Mouse (Mus musculus): ENCODE data around the gene Nlrp4c. TPM values are rescaled to one million over a fixed set of nuclear protein-coding genes. Genes with fewer than 3 reads are reported as not detected.

Nlrp4c gene
- total and polyA plus RNA-seq, 3 experiments: not detected

DNA sequence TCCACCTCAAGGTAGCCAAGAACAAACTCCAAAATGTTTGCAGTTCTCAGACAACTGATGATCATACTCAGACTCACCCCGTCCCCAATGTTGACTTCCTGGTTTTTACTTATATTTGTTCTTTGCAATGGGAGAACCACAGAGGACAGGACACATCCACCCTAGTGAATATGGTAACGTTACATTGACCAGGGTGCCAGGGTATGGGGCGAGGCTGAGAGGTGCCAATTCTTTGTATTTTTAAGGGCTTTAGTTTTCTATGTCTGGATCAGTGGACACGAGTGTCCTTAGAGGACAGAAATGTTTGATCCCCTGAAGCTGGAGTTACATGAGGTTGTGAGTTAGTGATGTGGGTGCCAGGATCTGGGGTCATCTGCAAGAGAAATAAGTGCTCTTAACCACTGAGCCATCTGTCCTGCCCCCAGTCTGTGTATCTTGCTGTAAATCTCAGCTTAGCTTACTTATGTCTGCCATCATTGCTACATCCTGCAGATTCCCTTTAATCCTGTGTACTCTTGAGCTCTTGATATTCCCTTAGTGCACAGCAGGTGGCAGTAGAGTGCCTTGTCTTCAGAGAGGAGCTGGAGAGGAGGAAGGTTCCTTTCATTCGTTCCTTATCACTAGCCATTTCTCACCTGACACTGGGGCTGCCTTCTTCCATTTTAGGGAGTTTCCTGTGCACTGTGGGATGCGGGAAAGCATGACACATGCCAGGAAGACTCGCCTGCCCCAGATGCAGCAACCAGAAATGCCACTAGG, 81.9 kb downstream of the Nlrp4c start:
- Histone ChIP-seq H3K4me3 (ENCODE audit: control insufficient read depth in 1 of 2, insufficient read depth in 1 of 2, low read depth in 2 of 2, low read length in 2 of 2) (no peak overlapping the region), H3K27me3 (ENCODE audit: control insufficient read depth in 1 of 2, insufficient read depth in 2 of 2, low read length in 2 of 2) (no peaks in the 10 kb centered on the region), H3K79me2 (ENCODE audit: control insufficient read depth, insufficient read depth, low read length, poor library complexity) (no peaks in the 10 kb centered on the region), H3K36me3 (ENCODE audit: control insufficient read depth in 1 of 2, insufficient read depth in 2 of 2, low read length in 2 of 2) (no peaks in the 10 kb centered on the region), H3K9me3 (replicated peaks; ENCODE audit: insufficient read depth, low read length) (no peaks in the 10 kb centered on the region), H3K9ac (ENCODE audit: control insufficient read depth, low read depth, low read length, poor library complexity, severe bottlenecking) (no peak overlapping the region), H3K27ac (ENCODE audit: control insufficient read depth, low read depth, low read length) (no peak overlapping the region), H3K4me1 (ENCODE audit: control insufficient read depth in 1 of 2, insufficient read depth in 2 of 2, low read length in 2 of 2) (no peaks in the 10 kb centered on the region)
- TF ChIP-seq MYB (IDR thresholded peaks at IDR 0.05; ENCODE audit: low read depth, low read length) (no peak), SIN3A (IDR thresholded peaks at IDR 0.05; ENCODE audit: low read length) (peak; percentile 60; the same call in 1 of the 2 replicates), CTCF (IDR thresholded peaks at IDR 0.05 in 2 of 3, conservative IDR thresholded peaks at IDR 0.05 in 1 of 3; ENCODE audit: control insufficient read depth in 1 of 3, insufficient read depth in 1 of 3, low read depth in 2 of 3, low read length in 3 of 3, poor library complexity in 1 of 3, severe bottlenecking in 1 of 3) (peak; percentile 66 to 97 (median 93)), GATA1 (IDR thresholded peaks at IDR 0.05; ENCODE audit: low read depth, low read length) (peak; percentile 53; the same call in 1 of the 2 replicates), ZC3H11A (IDR thresholded peaks at IDR 0.05; ENCODE audit: low read depth, low read length) (peak; percentile 92), POLR2AphosphoS2 (IDR thresholded peaks at IDR 0.05; ENCODE audit: low read length) (no peak), MYC (IDR thresholded peaks at IDR 0.05; ENCODE audit: low read depth, low read length) (no peak), EP300 (IDR thresholded peaks at IDR 0.05; ENCODE audit: low read depth in 1 of 2, low read length in 2 of 2) (no peak), RAD21 (IDR thresholded peaks at IDR 0.05; ENCODE audit: low read depth, low read length) (peak; percentile 93), SMC3 (IDR thresholded peaks at IDR 0.05; ENCODE audit: low read depth, low read length) (peak; percentile 99)
- DNase-seq (ENCODE audit: low read depth, low spot score): peak; percentile 87

DNA sequence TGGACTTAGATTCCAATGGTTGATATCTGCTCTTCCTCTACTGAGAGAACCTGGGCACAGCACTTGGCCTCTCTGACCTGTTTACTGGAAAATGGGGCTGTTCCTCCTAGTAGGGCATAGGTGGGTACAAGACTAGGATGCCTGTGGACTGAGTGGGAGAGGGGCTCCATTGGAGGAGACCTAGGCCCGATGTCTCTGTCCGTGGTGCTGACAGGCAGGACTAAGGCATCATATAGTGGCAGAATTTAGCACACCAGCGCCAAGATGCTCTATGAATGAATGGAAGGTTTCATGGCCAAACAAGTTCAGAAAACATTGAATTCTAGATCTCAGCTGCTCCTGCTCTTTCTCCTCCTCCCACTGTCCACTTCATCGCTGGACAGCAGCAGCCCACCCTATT, 85.4 kb downstream of the Nlrp4c start:
- TF ChIP-seq USF1 (IDR thresholded peaks at IDR 0.05; ENCODE audit: low read depth, low read length): no peak
- TF ChIP-seq MEF2A (IDR thresholded peaks at IDR 0.05; ENCODE audit: extremely low read depth, insufficient replicate concordance, low read depth, low read length, poor library complexity, severe bottlenecking): no peak
- TF ChIP-seq CHD1 (IDR thresholded peaks at IDR 0.05; ENCODE audit: low read depth, low read length): no peak
- TF ChIP-seq POLR2AphosphoS2 (IDR thresholded peaks at IDR 0.05; ENCODE audit: low read length): no peak
- TF ChIP-seq ZMIZ1 (IDR thresholded peaks at IDR 0.05; ENCODE audit: low read depth, low read length): no peak
- no peak for TF ChIP-seq UBTF (IDR thresholded peaks at IDR 0.05; ENCODE audit: borderline replicate concordance, insufficient read depth, low read depth, low read length)
- TF ChIP-seq GABPA (IDR thresholded peaks at IDR 0.05; ENCODE audit: low read depth, low read length): no peak
- TF ChIP-seq SIN3A (IDR thresholded peaks at IDR 0.05; ENCODE audit: low read length): no peak
- TF ChIP-seq TBP (IDR thresholded peaks at IDR 0.05; ENCODE audit: low read depth, low read length): no peak
- TF ChIP-seq TCF12 (IDR thresholded peaks at IDR 0.05; ENCODE audit: low read depth, low read length): no peak
- no peak for TF ChIP-seq ELF1 (IDR thresholded peaks at IDR 0.05; ENCODE audit: low read depth, low read length)
- TF ChIP-seq POLR2A (IDR thresholded peaks at IDR 0.05; ENCODE audit: control insufficient read depth in 1 of 2, insufficient read depth in 1 of 2, low read depth in 1 of 2, low read length in 2 of 2, poor library complexity in 1 of 2): no peak
- TF ChIP-seq MYB (IDR thresholded peaks at IDR 0.05; ENCODE audit: low read depth, low read length): no peak
- no peak for TF ChIP-seq POLR2AphosphoS5 (IDR thresholded peaks at IDR 0.05; ENCODE audit: borderline replicate concordance, low read depth, low read length)
- no peak for TF ChIP-seq ZKSCAN1 (IDR thresholded peaks at IDR 0.05; ENCODE audit: low read depth, low read length)
- TF ChIP-seq SMC3 (IDR thresholded peaks at IDR 0.05; ENCODE audit: low read depth, low read length): no peak
- no peak for TF ChIP-seq EP300 (IDR thresholded peaks at IDR 0.05; ENCODE audit: low read depth in 1 of 2, low read length in 2 of 2)
- TF ChIP-seq MAX (IDR thresholded peaks at IDR 0.05; ENCODE audit: low read length): no peak
- TF ChIP-seq ZC3H11A (IDR thresholded peaks at IDR 0.05; ENCODE audit: low read depth, low read length): no peak
- peak; percentile 32 for DNase-seq (ENCODE audit: low read depth, low spot score)
- Histone ChIP-seq H3K27me3 (ENCODE audit: control insufficient read depth in 1 of 2, insufficient read depth in 2 of 2, low read length in 2 of 2) (no peaks in the 10 kb centered on the region), H3K36me3 (ENCODE audit: control insufficient read depth in 1 of 2, insufficient read depth in 2 of 2, low read length in 2 of 2) (no peaks in the 10 kb centered on the region), H3K4me1 (ENCODE audit: control insufficient read depth in 1 of 2, insufficient read depth in 2 of 2, low read length in 2 of 2) (no peaks in the 10 kb centered on the region), H3K27ac (ENCODE audit: control insufficient read depth, low read depth, low read length) (no peak overlapping the region), H3K79me2 (ENCODE audit: control insufficient read depth, insufficient read depth, low read length, poor library complexity) (no peaks in the 10 kb centered on the region), H3K4me3 (ENCODE audit: control insufficient read depth in 1 of 2, insufficient read depth in 1 of 2, low read depth in 2 of 2, low read length in 2 of 2) (no peak overlapping the region), H3K9me3 (replicated peaks; ENCODE audit: insufficient read depth, low read length) (no peaks in the 10 kb centered on the region), H3K9ac (ENCODE audit: control insufficient read depth, low read depth, low read length, poor library complexity, severe bottlenecking) (no peak overlapping the region)
